Mouse (Mus musculus) CH12.LX (cell line): Measurements from ENCODE around the gene Jagn1. TPM values are rescaled to one million over a fixed set of nuclear protein-coding genes. Genes with fewer than 3 reads are reported as not detected.

Experiments
- DNase-seq: peaks from one replicate; pipeline ENCODE4 v3.0.0-alpha.2; 2013; ENCODE audit errors: extremely low read depth
- H3K27ac ChIP-seq: 2 replicates; pipeline ENCODE4 v1.5.1; 2012; ENCODE audit warnings: low read depth, mild to moderate bottlenecking, control low read depth, moderate library complexity; ENCODE audit not compliant: insufficient read depth
- H3K27me3 ChIP-seq: replicated peaks from 2 replicates; pipeline ENCODE3; 2012; ENCODE audit warnings: inconsistent platforms
- H3K36me3 ChIP-seq, 2 experiments: replicated peaks in 1 of 2; 2 replicates each; pipeline versions ENCODE3 to v1.6.1; 2012; ENCODE audit warnings: inconsistent platforms in 1 of 2, low read length in 1 of 2, mild to moderate bottlenecking in 1 of 2, mixed read lengths in 1 of 2, moderate library complexity in 1 of 2; ENCODE audit not compliant: control insufficient read depth in 1 of 2, insufficient read depth in 1 of 2
- H3K4me1 ChIP-seq, 2 experiments: 2 replicates each; pipeline ENCODE4 v1.6.1; 2012; ENCODE audit warnings: inconsistent platforms in 1 of 2, moderate library complexity in 1 of 2; ENCODE audit not compliant: insufficient read depth in 2 of 2, control insufficient read depth in 1 of 2
- H3K4me2 ChIP-seq: 2 replicates; pipeline ENCODE4 v1.6.1; 2012; ENCODE audit warnings: low read depth, mild to moderate bottlenecking, control low read depth; ENCODE audit not compliant: poor library complexity, insufficient read depth, severe bottlenecking
- H3K4me3 ChIP-seq, 3 experiments: fragments of 150-350 bp in 1 of 3; sonication (generic) in 1 of 3; replicated peaks in 1 of 3; 2 replicates each; pipeline versions ENCODE3 to v1.5.1; 2011 to 2012; ENCODE audit warnings: low read depth in 2 of 3, low read length in 2 of 3, mild to moderate bottlenecking in 2 of 3, moderate library complexity in 2 of 3, control low read depth in 1 of 3, improper control_type of control experiment in 1 of 3, inconsistent platforms in 1 of 3, mixed read lengths in 1 of 3; ENCODE audit not compliant: poor library complexity in 1 of 3
- H3K79me2 ChIP-seq: replicated peaks from 2 replicates; pipeline ENCODE4 v1.6.1; 2012; ENCODE audit warnings: mild to moderate bottlenecking, moderate library complexity; ENCODE audit not compliant: control insufficient read depth, poor library complexity, insufficient read depth, severe bottlenecking; ENCODE audit errors: extremely low read depth
- H3K9ac ChIP-seq: 2 replicates; pipeline ENCODE4 v1.6.1; 2012; ENCODE audit warnings: low read depth, mild to moderate bottlenecking, control low read depth, moderate library complexity; ENCODE audit not compliant: insufficient read depth
- H3K9me3 ChIP-seq: replicated peaks from 2 replicates; pipeline ENCODE3; 2012; ENCODE audit warnings: low read length, inconsistent platforms, mixed read lengths
- BHLHE40 ChIP-seq: IDR thresholded peaks from 2 replicates; pipeline ENCODE4 v1.6.1; 2011; ENCODE audit warnings: mild to moderate bottlenecking, low read depth, low read length, improper control_type of control experiment
- CTCF ChIP-seq, 2 experiments: IDR thresholded peaks in 1 of 2; conservative IDR thresholded peaks in 1 of 2; 2 replicates each; pipeline ENCODE4 v1.5.1; 2011 to 2012; ENCODE audit warnings: low read depth in 2 of 2, low read length in 2 of 2, improper control_type of control experiment in 1 of 2, inconsistent platforms in 1 of 2, mild to moderate bottlenecking in 1 of 2, moderate library complexity in 1 of 2
- E2F4 ChIP-seq: IDR thresholded peaks from 2 replicates; pipeline ENCODE4 v1.6.1; 2011; ENCODE audit warnings: low read depth, low read length, improper control_type of control experiment; ENCODE audit not compliant: insufficient replicate concordance
- ELF1 ChIP-seq: IDR thresholded peaks from 2 replicates; pipeline ENCODE4 v1.6.1; 2014; ENCODE audit warnings: low read depth, mild to moderate bottlenecking, inconsistent platforms, low read length, improper control_type of control experiment
- EP300 ChIP-seq: IDR thresholded peaks from 2 replicates; pipeline ENCODE4 v1.6.1; 2011; ENCODE audit warnings: low read length, improper control_type of control experiment
- GABPA ChIP-seq: IDR thresholded peaks from 2 replicates; pipeline ENCODE4 v1.6.1; 2012; ENCODE audit warnings: low read depth, low read length, improper control_type of control experiment, inconsistent platforms; ENCODE audit not compliant: insufficient replicate concordance
- HCFC1 ChIP-seq: IDR thresholded peaks from 2 replicates; pipeline ENCODE4 v1.6.1; 2012; ENCODE audit warnings: low read depth, mild to moderate bottlenecking, inconsistent platforms, low read length, improper control_type of control experiment
- IRF4 ChIP-seq: IDR thresholded peaks from 2 replicates; pipeline ENCODE4 v1.6.1; 2014; ENCODE audit warnings: low read depth, mild to moderate bottlenecking, inconsistent platforms, low read length, improper control_type of control experiment
- JUND ChIP-seq: conservative IDR thresholded peaks from 2 replicates; pipeline ENCODE4 v1.6.1; 2011; ENCODE audit warnings: low read depth, low read length, improper control_type of control experiment
- MAX ChIP-seq: IDR thresholded peaks from 2 replicates; pipeline ENCODE4 v1.6.1; 2011; ENCODE audit warnings: low read length, improper control_type of control experiment
- MAZ ChIP-seq: IDR thresholded peaks from 2 replicates; pipeline ENCODE4 v1.6.1; 2012; ENCODE audit warnings: low read depth, mild to moderate bottlenecking, inconsistent platforms, low read length, improper control_type of control experiment, moderate library complexity
- MYC ChIP-seq: IDR thresholded peaks from 2 replicates; pipeline ENCODE4 v1.6.1; 2011; ENCODE audit warnings: low read depth, mild to moderate bottlenecking, improper control_type of control experiment, low read length
- NELFE ChIP-seq: IDR thresholded peaks from 2 replicates; pipeline ENCODE4 v1.6.1; 2011; ENCODE audit warnings: low read depth, low read length, improper control_type of control experiment
- POLR2A ChIP-seq: IDR thresholded peaks from 2 replicates; pipeline ENCODE4 v1.6.1; 2011; ENCODE audit warnings: low read depth, mild to moderate bottlenecking, improper control_type of control experiment, low read length
- POLR2AphosphoS2 ChIP-seq: IDR thresholded peaks from 2 replicates; pipeline ENCODE4 v1.6.1; 2011; ENCODE audit warnings: low read depth, low read length, improper control_type of control experiment
- SMC3 ChIP-seq: IDR thresholded peaks from 2 replicates; pipeline ENCODE4 v1.6.1; 2011; ENCODE audit warnings: low read depth, low read length, improper control_type of control experiment
- TCF12 ChIP-seq: IDR thresholded peaks from 2 replicates; pipeline ENCODE4 v1.6.1; 2014; ENCODE audit warnings: low read depth, mild to moderate bottlenecking, inconsistent platforms, low read length, improper control_type of control experiment
- UBTF ChIP-seq: IDR thresholded peaks from 2 replicates; pipeline ENCODE4 v1.6.1; 2012; ENCODE audit warnings: low read depth, mild to moderate bottlenecking, inconsistent platforms, low read length, improper control_type of control experiment, moderate library complexity
- USF1 ChIP-seq: IDR thresholded peaks from 2 replicates; pipeline ENCODE4 v1.6.1; 2014; ENCODE audit warnings: low read depth, mild to moderate bottlenecking, inconsistent platforms, low read length, improper control_type of control experiment
- ZKSCAN1 ChIP-seq: IDR thresholded peaks from 2 replicates; pipeline ENCODE4 v1.6.1; 2012; ENCODE audit warnings: low read depth, inconsistent platforms, low read length, improper control_type of control experiment, borderline replicate concordance
- ZNF384 ChIP-seq: IDR thresholded peaks from 2 replicates; pipeline ENCODE4 v1.6.1; 2012; ENCODE audit warnings: low read depth, low read length, improper control_type of control experiment, inconsistent platforms
- dilution Hi-C: fragments of 300-500 bp; cut with MboI; formaldehyde crosslinking; loops from 2 replicates; pipeline ENCODE4 v1.14.3; 2020; ENCODE audit warnings: low sequenced_read_pairs; ENCODE audit not compliant: extremely low pct_unique_long_range_greater_than_20kb, extremely low pct_ligation_motif_present
- in situ Hi-C: fragments of 300-500 bp; cut with MboI; formaldehyde crosslinking; loops from 3 replicates; pipeline ENCODE4 v1.14.3; 2019; ENCODE audit warnings: low sequenced_read_pairs, low pct_ligation_motif_present, low pct_unique_long_range_greater_than_20kb, mixed read lengths
- polyA plus RNA-seq: library from polyadenylated mRNA; unstranded; fragments of >175 nt; gene quantifications from 2 replicates; pipeline ENCODE4 v1.2.1, GENCODE M21; 2012; ENCODE audit warnings: low read depth; ENCODE audit not compliant: insufficient read length
- total RNA-seq, 2 experiments: library from RNA; depleted of rRNA; stranded (reverse); fragments of 300-350 nt in 1 of 2; fragments of >200 nt in 1 of 2; gene quantifications; 2 replicates each; pipeline ENCODE4 v1.2.3; 2012 to 2014

Jagn1 gene
- total and polyA plus RNA-seq, 3 experiments: 69.2 to 106 (median 88.3) TPM

DNA sequence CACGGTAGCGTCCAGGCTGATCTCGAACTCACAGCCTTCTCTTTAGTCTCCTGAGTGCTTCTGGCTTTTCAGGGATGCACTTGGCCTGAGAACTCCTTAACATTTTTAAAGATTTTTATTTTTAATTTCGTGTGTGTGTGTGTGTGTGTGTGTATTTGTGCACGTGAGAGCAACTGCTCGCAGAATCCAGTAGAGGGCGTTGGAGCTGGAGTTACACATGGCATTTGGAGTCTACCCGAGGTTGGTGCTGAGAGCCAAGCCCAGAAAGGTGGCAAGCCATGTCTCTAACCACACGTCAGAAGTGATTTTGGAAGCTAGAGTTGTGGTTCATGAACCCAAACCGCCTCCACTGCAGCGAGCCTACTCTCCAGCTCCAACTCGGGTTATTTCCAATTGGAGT lies 722 bp downstream of the Jagn1 start:
- TF ChIP-seq ZKSCAN1 (no peak), E2F4 (no peak), CTCF (conservative IDR thresholded peaks at IDR 0.05 in 1 of 2, IDR thresholded peaks at IDR 0.05 in 1 of 2; ENCODE audit: low read depth in 2 of 2, low read length in 2 of 2) (peak in 1 of 2 experiments; percentile 57; a peak in 2 of 4 replicates), USF1 (no peak), BHLHE40 (peak; percentile 94), TCF12 (no peak), MAZ (no peak), POLR2AphosphoS2 (no peak), MYC (peak; percentile 80), ZNF384 (no peak)
- Histone ChIP-seq H3K9ac (peak overlapping the region; percentile 77), H3K79me2 (peaks cover 13% of the 10 kb centered on the region), H3K4me2 (peak overlapping the region; percentile 55), H3K27ac (no peak overlapping the region; the same call in 1 of the 2 replicates), H3K9me3 (no peaks in the 10 kb centered on the region), H3K4me3 (peak overlapping the region; percentile 94 to 100 (median 95)), H3K4me1 (peaks cover 4 to 40% of the 10 kb centered on the region in 2 experiments), H3K36me3 (peaks cover 21 to 32% of the 10 kb centered on the region in 2 experiments), H3K27me3 (no peaks in the 10 kb centered on the region)
- peak; percentile 69 for DNase-seq
- in situ Hi-C loops: no loop called here
- dilution Hi-C loops: no loop called here

- Histone ChIP-seq H3K4me1 (peaks cover 4 to 34% of the 10 kb centered on the region in 2 experiments), H3K27ac (no peak overlapping the region), H3K4me2 (no peak overlapping the region), H3K4me3 (peak overlapping the region in 1 of 3 experiments; percentile 17), H3K9me3 (no peaks in the 10 kb centered on the region), H3K27me3 (no peaks in the 10 kb centered on the region), H3K79me2 (peaks cover 13% of the 10 kb centered on the region), H3K9ac (no peak overlapping the region), H3K36me3 (peaks cover 24 to 43% of the 10 kb centered on the region in 2 experiments)
- TF ChIP-seq MYC (peak; percentile 16; the same call in 1 of the 2 replicates), NELFE (no peak), JUND (no peak)
- dilution Hi-C loops: no loop called here
- in situ Hi-C loops: no loop called here
- no peak for DNase-seq
Measured at GRCm38 (mm10) chr6:113444207-113444965, 2.0 kb downstream of the Jagn1 start.

- no peak overlapping the region for H3K4me2 ChIP-seq
- in situ Hi-C loops: no loop called here
- H3K36me3 ChIP-seq: peaks cover 24 to 47% of the 10 kb centered on the region in 2 experiments
- no peak for TF ChIP-seq JUND
- TF ChIP-seq MYC: no peak
- no peak for TF ChIP-seq GABPA
- TF ChIP-seq UBTF: no peak
- no peak for TF ChIP-seq MAX
- no peak for TF ChIP-seq POLR2A
- no peak for TF ChIP-seq TCF12
- TF ChIP-seq ELF1: no peak
- TF ChIP-seq CTCF (conservative IDR thresholded peaks at IDR 0.05 in 1 of 2, IDR thresholded peaks at IDR 0.05 in 1 of 2; ENCODE audit: low read depth in 2 of 2, low read length in 2 of 2): no peak
- no peak for TF ChIP-seq USF1
- TF ChIP-seq EP300: no peak
- no peak for TF ChIP-seq IRF4
- TF ChIP-seq SMC3: no peak
- no peak for TF ChIP-seq HCFC1
- no peak for DNase-seq
- no peak overlapping the region for H3K4me3 ChIP-seq
- dilution Hi-C loops: no loop called here
- H3K4me1 ChIP-seq: peaks cover 4 to 24% of the 10 kb centered on the region in 2 experiments
- H3K79me2 ChIP-seq: peaks cover 12% of the 10 kb centered on the region
- no peaks in the 10 kb centered on the region for H3K9me3 ChIP-seq
- no peak overlapping the region for H3K27ac ChIP-seq
- no peaks in the 10 kb centered on the region for H3K27me3 ChIP-seq
- no peak overlapping the region for H3K9ac ChIP-seq
Measured at GRCm38 (mm10) chr6:113447639-113448038, 5.3 kb downstream of the Jagn1 start.
